Mouse (Mus musculus) lung, adult 2 months (tissue): ENCODE data around the gene Ces2b.

Experiments used
- CTCF ChIP-seq: fragments of 200-500 bp; IDR thresholded peaks from 2 replicates; pipeline ENCODE4 v1.5.1; 2011; ENCODE audit warnings: mild to moderate bottlenecking, low read length, control low read depth; ENCODE audit not compliant: insufficient read depth
- POLR2A ChIP-seq: fragments of 200-500 bp; IDR thresholded peaks from 2 replicates; pipeline ENCODE4 v1.6.1; 2011; ENCODE audit warnings: low read depth, mild to moderate bottlenecking, control low read depth, low read length, borderline replicate concordance; ENCODE audit errors: extremely low read depth

DNA sequence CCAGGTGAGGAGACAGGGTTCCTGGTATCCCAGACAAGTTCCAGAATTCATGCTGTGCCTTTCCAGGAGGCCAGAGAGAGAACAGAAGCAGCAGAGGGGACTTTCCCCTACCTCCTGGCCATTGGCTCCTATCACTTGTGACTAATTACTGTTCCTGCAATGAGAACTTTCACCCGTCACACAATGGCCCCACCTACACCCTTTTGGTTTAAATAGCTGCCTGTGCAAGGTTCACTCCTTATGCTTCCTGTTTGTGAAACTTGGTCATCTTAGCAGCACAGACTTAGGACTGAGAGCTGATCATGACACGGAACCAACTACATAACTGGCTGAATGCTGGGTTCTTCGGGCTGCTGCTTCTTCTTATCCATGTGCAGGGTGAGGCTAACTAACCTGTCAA is 15.5 kb downstream of the Ces2b start, which contains the start of gene Ces2c:
- TF ChIP-seq POLR2A (no peak), CTCF (no peak)
